Mouse (Mus musculus): ENCODE data around the gene Prpf18. TPM values are rescaled to one million over a fixed set of nuclear protein-coding genes. Genes with fewer than 3 reads are reported as not detected.

Prpf18 gene
- polyA plus RNA-seq, 1 experiment from 2014 or later: 16.2 TPM

DNA sequence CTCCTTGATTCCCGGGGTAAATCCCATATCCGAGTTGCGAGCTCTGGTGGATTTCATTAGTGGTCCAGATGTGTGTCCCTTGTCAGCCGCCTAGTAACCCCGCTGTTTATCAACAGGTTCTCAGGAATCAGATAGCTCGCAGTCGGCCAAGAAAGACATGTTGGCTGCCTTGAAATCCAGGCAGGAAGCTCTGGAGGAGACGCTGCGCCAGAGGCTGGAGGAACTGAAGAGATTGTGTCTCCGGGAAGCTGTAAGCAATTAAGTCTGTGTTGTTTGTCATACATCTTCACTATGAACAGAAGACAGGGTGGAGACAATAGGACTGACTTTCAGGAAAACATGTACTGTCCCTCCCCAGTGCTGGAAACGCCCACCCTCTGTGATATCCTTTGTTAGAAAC is 65.7 kb downstream of the Prpf18 start:
- TF ChIP-seq CTCF (IDR thresholded peaks at IDR 0.05; ENCODE audit: low read depth) (no peak), EP300 (IDR thresholded peaks at IDR 0.05; ENCODE audit: low read depth) (no peak)
- no peak overlapping the region for H3K4me2 ChIP-seq (ENCODE audit: low read depth, low read length)
- ATAC-seq: peak; percentile 33; the same call in 1 of the 2 replicates
- H3K27me3 ChIP-seq (ENCODE audit: insufficient read depth, low read length): no peaks in the 10 kb centered on the region
- no peak overlapping the region for H3K4me3 ChIP-seq (ENCODE audit: low read depth, low read length)
- peaks cover 72% of the 10 kb centered on the region for H3K36me3 ChIP-seq (replicated peaks; ENCODE audit: insufficient read depth, low read length)
- no peaks in the 10 kb centered on the region for H3K9me3 ChIP-seq (ENCODE audit: low read length)
- WGBS (ENCODE audit: insufficient replicate concordance): 74% methylated on average over 11 of the region's 11 CpGs
- DNase-seq: no peak
- no peak overlapping the region for H3K9ac ChIP-seq (replicated peaks)
- no peak overlapping the region for H3K27ac ChIP-seq (ENCODE audit: low read depth)
- H3K4me1 ChIP-seq (ENCODE audit: insufficient read depth): no peaks in the 10 kb centered on the region

- TF ChIP-seq EP300 (IDR thresholded peaks at IDR 0.05; ENCODE audit: low read depth) (no peak), CTCF (IDR thresholded peaks at IDR 0.05; ENCODE audit: low read depth) (no peak)
Measured at GRCm38 (mm10) chr2:4584252-4584651, 67.7 kb downstream of the Prpf18 start.

GRCm38 (mm10) chr2:4582930-4583329 is 69.0 kb downstream of the Prpf18 start:
- Histone ChIP-seq H3K4me3 (ENCODE audit: low read depth, low read length) (no peak overlapping the region), H3K4me1 (ENCODE audit: insufficient read depth) (0 out of 2 replicates have a peak, but pooled peaks cover 2% of the 10 kb centered on the region), H3K4me2 (ENCODE audit: low read depth, low read length) (no peak overlapping the region), H3K9ac (replicated peaks) (no peak overlapping the region), H3K36me3 (replicated peaks; ENCODE audit: insufficient read depth, low read length) (peaks cover 73% of the 10 kb centered on the region), H3K9me3 (ENCODE audit: low read length) (no peaks in the 10 kb centered on the region), H3K27me3 (ENCODE audit: insufficient read depth, low read length) (no peaks in the 10 kb centered on the region), H3K27ac (ENCODE audit: low read depth) (no peak overlapping the region)
- 80% methylated on average over 2 of the region's 2 CpGs for WGBS (ENCODE audit: insufficient replicate concordance)
- TF ChIP-seq EP300 (IDR thresholded peaks at IDR 0.05; ENCODE audit: low read depth) (no peak), CTCF (IDR thresholded peaks at IDR 0.05; ENCODE audit: low read depth) (no peak)
- no peak for DNase-seq
- no peak for ATAC-seq

More at GRCm38 (mm10) chr2:4584252-4584651, 67.7 kb downstream of the Prpf18 start:
- Histone ChIP-seq H3K9me3 (ENCODE audit: low read length) (no peaks in the 10 kb centered on the region), H3K27ac (ENCODE audit: low read depth) (no peak overlapping the region), H3K4me1 (ENCODE audit: insufficient read depth) (no peaks in the 10 kb centered on the region), H3K4me3 (ENCODE audit: low read depth, low read length) (no peak overlapping the region), H3K27me3 (ENCODE audit: insufficient read depth, low read length) (no peaks in the 10 kb centered on the region), H3K4me2 (ENCODE audit: low read depth, low read length) (no peak overlapping the region), H3K36me3 (replicated peaks; ENCODE audit: insufficient read depth, low read length) (peaks cover 74% of the 10 kb centered on the region), H3K9ac (replicated peaks) (no peak overlapping the region)
- ATAC-seq: no peak
- DNase-seq: no peak
- WGBS (ENCODE audit: insufficient replicate concordance): 85% methylated on average over 5 of the region's 5 CpGs

DNA sequence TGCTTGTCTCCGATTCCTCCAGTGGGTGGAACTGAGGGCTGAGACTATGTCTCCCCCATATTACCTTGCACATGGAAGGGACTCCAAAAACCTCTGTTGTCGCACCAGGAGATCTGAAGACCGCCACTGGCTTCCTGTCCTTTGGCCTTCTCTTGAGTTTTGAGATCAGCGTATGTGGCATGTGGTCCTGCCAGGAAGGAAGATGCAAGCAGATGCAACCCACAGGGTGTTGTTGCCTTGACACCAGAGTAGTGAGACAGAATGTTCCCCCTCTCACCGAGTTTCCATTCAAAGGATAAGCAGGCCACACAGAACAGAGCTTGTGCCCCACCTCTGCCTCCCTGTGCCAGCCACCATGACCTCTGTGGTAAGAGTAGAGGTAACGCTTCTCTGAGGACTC is 71.2 kb downstream of the Prpf18 start:
- H3K9me3 ChIP-seq (ENCODE audit: low read length): no peaks in the 10 kb centered on the region
- TF ChIP-seq EP300 (IDR thresholded peaks at IDR 0.05; ENCODE audit: low read depth) (no peak), CTCF (IDR thresholded peaks at IDR 0.05; ENCODE audit: low read depth) (no peak)
- no peak overlapping the region for H3K4me2 ChIP-seq (ENCODE audit: low read depth, low read length)
- H3K4me1 ChIP-seq (ENCODE audit: insufficient read depth): 0 out of 2 replicates have a peak, but pooled peaks cover 2% of the 10 kb centered on the region
- H3K36me3 ChIP-seq (replicated peaks; ENCODE audit: insufficient read depth, low read length): peaks cover 71% of the 10 kb centered on the region
- ATAC-seq: no peak
- no peak overlapping the region for H3K9ac ChIP-seq (replicated peaks)
- 65% methylated on average over 6 of the region's 6 CpGs for WGBS (ENCODE audit: insufficient replicate concordance)
- H3K4me3 ChIP-seq (ENCODE audit: low read depth, low read length): no peak overlapping the region
- no peak for DNase-seq
- no peak overlapping the region for H3K27ac ChIP-seq (ENCODE audit: low read depth)
- H3K27me3 ChIP-seq (ENCODE audit: insufficient read depth, low read length): no peaks in the 10 kb centered on the region

DNA sequence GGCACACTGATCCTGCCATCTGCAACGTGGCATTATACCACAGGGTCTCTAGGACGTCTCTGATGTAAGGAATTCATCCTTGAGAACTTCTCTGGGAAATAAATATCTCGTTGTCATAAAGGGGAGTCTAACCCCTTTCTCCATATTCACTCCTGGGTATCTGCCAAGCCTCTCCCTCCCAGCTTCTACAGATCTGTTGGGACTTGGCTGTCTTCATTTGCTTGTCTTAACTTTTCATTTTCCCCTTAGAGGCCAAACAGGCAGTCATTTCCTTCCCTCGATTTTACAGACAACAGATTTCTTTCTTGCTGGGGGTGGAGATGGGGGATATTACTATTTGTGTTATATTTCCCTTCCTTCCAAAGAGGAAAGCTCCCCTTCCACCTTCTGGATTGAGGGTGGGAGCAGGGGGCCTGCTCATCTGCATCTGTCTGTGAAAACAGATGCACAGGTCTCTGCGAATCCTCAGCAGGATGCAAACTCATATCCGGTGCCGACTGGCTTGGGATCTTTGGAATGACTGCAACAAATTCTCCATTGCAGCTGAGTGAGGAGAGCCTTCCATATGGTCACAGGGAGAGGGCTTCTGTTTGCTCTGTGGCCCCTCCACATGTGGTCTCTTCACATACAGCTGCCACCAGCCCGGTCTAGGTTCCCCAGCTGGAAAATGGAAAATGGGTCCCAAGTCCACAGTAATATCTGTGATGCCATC is 72.4 kb downstream of the Prpf18 start:
- WGBS (ENCODE audit: insufficient replicate concordance): 77% methylated on average over 8 of the region's 8 CpGs
- no peak for ATAC-seq

GRCm38 (mm10) chr2:4578291-4578690 is 73.6 kb downstream of the Prpf18 start:
- Histone ChIP-seq H3K27me3 (ENCODE audit: insufficient read depth, low read length) (no peaks in the 10 kb centered on the region), H3K4me2 (ENCODE audit: low read depth, low read length) (no peak overlapping the region), H3K4me1 (ENCODE audit: insufficient read depth) (peaks cover 13% of the 10 kb centered on the region), H3K9me3 (ENCODE audit: low read length) (no peaks in the 10 kb centered on the region), H3K9ac (replicated peaks) (no peak overlapping the region), H3K36me3 (replicated peaks; ENCODE audit: insufficient read depth, low read length) (peaks cover 85% of the 10 kb centered on the region), H3K4me3 (ENCODE audit: low read depth, low read length) (no peak overlapping the region), H3K27ac (ENCODE audit: low read depth) (no peak overlapping the region)
- DNase-seq (no peak), ATAC-seq (no peak)
- no peak for TF ChIP-seq EP300 (IDR thresholded peaks at IDR 0.05; ENCODE audit: low read depth)
- TF ChIP-seq CTCF (IDR thresholded peaks at IDR 0.05; ENCODE audit: low read depth): no peak
- WGBS (ENCODE audit: insufficient replicate concordance): 73% methylated on average over 5 of the region's 5 CpGs

More for the DNA sequence above, 72.4 kb downstream of the Prpf18 start:
- TF ChIP-seq CTCF (IDR thresholded peaks at IDR 0.05; ENCODE audit: low read depth): no peak
- no peak for TF ChIP-seq EP300 (IDR thresholded peaks at IDR 0.05; ENCODE audit: low read depth)
- no peak for DNase-seq
- H3K27ac ChIP-seq (ENCODE audit: low read depth): peak overlapping the region; percentile 36; the same call in 1 of the 2 replicates
- H3K9ac ChIP-seq (replicated peaks): no peak overlapping the region
- no peaks in the 10 kb centered on the region for H3K9me3 ChIP-seq (ENCODE audit: low read length)
- H3K4me1 ChIP-seq (ENCODE audit: insufficient read depth): 0 out of 2 replicates have a peak, but pooled peaks cover 2% of the 10 kb centered on the region
- no peak overlapping the region for H3K4me2 ChIP-seq (ENCODE audit: low read depth, low read length)
- H3K4me3 ChIP-seq (ENCODE audit: low read depth, low read length): no peak overlapping the region
- H3K36me3 ChIP-seq (replicated peaks; ENCODE audit: insufficient read depth, low read length): peaks cover 77% of the 10 kb centered on the region
- no peaks in the 10 kb centered on the region for H3K27me3 ChIP-seq (ENCODE audit: insufficient read depth, low read length)

Data from liver, postnatal 0 days (tissue).